Mouse (Mus musculus): Measurements from ENCODE around the gene Olfr1499.
"Not testable (repeated sequence)": the region's sequence is repeated elsewhere in the genome, so short reads cannot be mapped to it uniquely, and the experiment has no call there.

The Olfr1499 gene

GRCm38 (mm10) chr19:13819347-13819746 lies at the start of gene Olfr1499:
Olfr1499 (minus strand) TSS chr19:13819447.
- DNase-seq (ENCODE audit: low spot score), result no peak

GRCm38 (mm10) chr19:13861495-13861894 lies 42.2 kb upstream of the Olfr1499 start, which contains the start of gene Olfr1502:
Olfr1502 (plus strand) TSS chr19:13861795.
- DNase-seq (ENCODE audit: low spot score), result no peak

DNA sequence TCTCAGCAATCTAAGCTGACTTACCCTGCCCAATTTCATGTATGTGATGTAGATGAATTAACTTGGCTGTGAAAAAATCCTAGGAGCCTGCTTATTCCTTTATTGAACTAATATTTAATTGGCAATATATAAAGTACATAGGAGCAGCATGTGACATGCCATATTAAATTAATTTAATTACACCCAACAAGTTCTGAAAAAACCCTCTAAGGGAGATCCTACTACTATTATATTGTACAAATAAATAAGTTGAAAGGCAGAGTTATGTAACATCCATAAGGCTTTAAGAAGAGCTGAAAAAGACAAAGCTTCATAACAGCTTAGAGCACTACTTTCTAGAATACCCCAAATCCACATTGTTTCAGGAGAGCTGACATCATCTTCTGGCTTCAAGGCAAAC lies 31.3 kb upstream of the Olfr1499 start, which contains the start of gene Olfr1501:
Gene Olfr1501 (minus strand): TSS at position 101 of the 400 bp plus-strand sequence.
- not testable (repeated sequence) for DNase-seq (ENCODE audit: low spot score)

GRCm38 (mm10) chr19:13830388-13830787 lies 11.1 kb upstream of the Olfr1499 start, which contains the start of gene Olfr1500:
Olfr1500 (minus strand) TSS chr19:13830488.
- no peak for DNase-seq (ENCODE audit: low spot score)

GRCm38 (mm10) chr19:13828447-13828846 lies 9.2 kb upstream of the Olfr1499 start:
- no peak for DNase-seq (ENCODE audit: low spot score)

- DNase-seq (ENCODE audit: low spot score), result no peak
Measured at GRCm38 (mm10) chr19:13820847-13821246, 1.6 kb upstream of the Olfr1499 start.

DNA sequence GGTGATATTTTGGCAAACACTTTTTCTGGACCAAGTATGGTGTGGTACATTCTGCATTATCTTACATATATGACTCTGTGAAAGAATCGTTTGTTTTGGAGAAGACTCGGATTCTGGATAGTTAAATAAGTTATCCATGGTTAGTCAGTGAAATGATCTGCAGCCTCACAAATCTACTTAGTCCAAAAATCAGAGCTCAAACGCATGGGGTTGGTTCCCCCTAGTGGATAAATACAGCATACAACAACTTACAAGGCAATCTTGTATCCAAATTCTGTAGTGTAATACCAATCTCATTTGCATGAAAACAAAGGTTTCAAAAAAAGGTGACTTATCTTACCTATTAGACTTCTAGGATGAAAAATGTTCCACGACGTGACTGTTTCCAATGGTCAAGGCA lies 420 bp downstream of the Olfr1499 start:
- no peak for DNase-seq (ENCODE audit: low spot score)

DNA sequence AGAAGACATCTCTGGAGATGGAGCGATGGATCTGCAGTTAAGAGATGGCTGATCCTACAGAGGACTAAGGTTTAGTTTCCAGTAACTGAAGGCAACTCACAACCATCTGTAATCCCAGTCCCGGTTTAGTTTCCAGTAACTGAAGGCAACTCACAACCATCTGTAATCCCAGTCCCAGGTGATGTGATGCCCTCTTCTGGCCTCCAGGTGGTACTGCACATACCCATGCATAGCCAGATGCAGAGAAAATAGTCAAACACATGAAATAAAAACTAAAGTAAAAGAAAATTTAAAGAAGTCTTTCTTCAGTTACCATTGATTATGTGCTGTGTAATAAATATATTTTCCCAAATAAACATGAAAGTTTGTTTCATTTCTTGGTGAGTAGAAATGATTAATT lies 6.4 kb downstream of the Olfr1499 start:
- DNase-seq (ENCODE audit: low spot score), result no peak

- not testable (repeated sequence) for DNase-seq (ENCODE audit: low spot score)
Measured at GRCm38 (mm10) chr19:13805486-13805885, 13.8 kb downstream of the Olfr1499 start.

DNA sequence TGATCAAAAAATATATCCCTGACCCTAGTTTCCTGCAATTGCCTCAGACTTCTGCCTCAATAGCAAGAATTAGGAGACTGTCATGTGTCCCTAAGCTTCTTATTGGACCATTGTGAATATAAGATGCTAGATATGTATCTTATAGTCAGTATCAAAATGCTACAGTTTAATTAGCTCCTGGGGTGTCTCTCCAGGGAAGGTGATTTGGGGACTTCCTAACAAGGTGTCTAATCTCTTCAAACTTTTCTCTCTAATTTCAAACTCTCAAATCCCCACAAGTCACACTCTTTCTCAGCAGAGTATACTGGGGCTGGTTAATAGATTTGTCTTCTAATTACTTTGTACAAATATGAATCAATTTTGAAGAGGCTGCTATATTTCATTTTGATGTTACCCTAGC lies 21.1 kb downstream of the Olfr1499 start, which contains the start of gene Olfr1497:
Gene Olfr1497 (minus strand): TSS at position 101 of the 400 bp plus-strand sequence.
- DNase-seq (ENCODE audit: low spot score), result no peak

DNA sequence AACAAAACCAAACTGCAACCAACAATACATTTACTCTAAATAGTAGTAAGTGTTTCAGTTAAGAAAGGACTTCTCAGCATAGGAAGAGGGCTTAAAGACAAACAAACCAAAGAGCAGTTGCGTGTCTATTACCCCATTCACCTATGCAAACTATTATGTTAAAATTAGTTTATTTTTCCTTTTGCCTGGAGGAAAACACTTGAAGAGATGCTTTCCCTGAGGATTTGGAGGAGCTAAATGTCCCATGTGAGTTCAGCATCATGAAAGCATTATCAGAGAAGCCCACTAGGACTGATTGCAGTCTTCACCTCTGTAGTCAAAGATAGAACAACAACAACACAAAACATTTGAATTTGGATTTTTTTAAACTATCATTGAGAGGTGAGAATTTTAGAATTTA lies 41.7 kb downstream of the Olfr1499 start, which contains the start of gene Olfr1496:
Gene Olfr1496 (plus strand): TSS at position 301 of the 400 bp plus-strand sequence.
- no peak for DNase-seq (ENCODE audit: low spot score)

GRCm38 (mm10) chr19:13768565-13769276 lies 50.5 kb downstream of the Olfr1499 start:
- no peak for DNase-seq (ENCODE audit: low spot score)

- DNase-seq (ENCODE audit: low spot score), result no peak
Measured at GRCm38 (mm10) chr19:13764306-13764705, 54.9 kb downstream of the Olfr1499 start, which contains the start of gene Olfr1495. Olfr1495 (plus strand) TSS chr19:13764606.
